Mouse (Mus musculus) Patski (cell line): Measurements from ENCODE around the gene Rab40b. TPM values are rescaled to one million over a fixed set of nuclear protein-coding genes. Genes with fewer than 3 reads are reported as not detected.
"Not testable (repeated sequence)": the region's sequence is repeated elsewhere in the genome, so short reads cannot be mapped to it uniquely, and the experiment has no call there.

ENCODE experiments used
- ATAC-seq: fragments of 100-300 bp; one replicate; pipeline ENCODE4 v1.8.0; 2021
- CTCF ChIA-PET: fragments of 350-600 bp; sonication (Branson Sonifier 250); formaldehyde crosslinking; loops from one replicate; lab custom pipeline; 2022; ENCODE audit warnings: inconsistent platforms; lab: Charles Lee
- POLR2A ChIA-PET: fragments of 350-600 bp; sonication (Branson Sonifier 250); formaldehyde crosslinking; loops from one replicate; lab custom pipeline; 2022; ENCODE audit warnings: antibody characterized with exemption, inconsistent platforms; lab: Charles Lee
- DNase-seq: peaks from one replicate; pipeline ENCODE4 v3.0.0-alpha.2; 2011; ENCODE audit warnings: low read depth, low spot score
- H3K27me3 ChIP-seq: fragments of 371-371 bp; one replicate; pipeline ENCODE4 v1.5.1; 2021
- CTCF ChIP-seq: fragments of 100-300 bp; IDR thresholded peaks from one replicate; pipeline ENCODE4 v1.5.1; 2021
- in situ Hi-C: fragments of 300-500 bp; cut with MboI; formaldehyde crosslinking; loops from 3 replicates; pipeline ENCODE4 v1.11.1; 2018; ENCODE audit warnings: low pct_unique_long_range_greater_than_20kb, mixed read lengths
- polyA plus RNA-seq: library from polyadenylated mRNA; unstranded; gene quantifications from one replicate; pipeline ENCODE4 v1.2.3, GENCODE M21; 2021

Gene Rab40b
- polyA plus RNA-seq, 1 experiment from 2014 or later, result 0.55 TPM

- in situ Hi-C loops, result no loop called here
- CTCF ChIA-PET, result interaction anchor here (2.7 kb wide), 1 partner anchor 25 kb away, joined by 7 read pairs; no protein-coding TSS in a partner anchor
- POLR2A ChIA-PET, result no interaction called here
- ATAC-seq (no peak), DNase-seq (no peak)
- no peak for TF ChIP-seq CTCF
- no peaks in the 10 kb centered on the region for H3K27me3 ChIP-seq
These were observed 19.3 kb downstream of the Rab40b start for GRCm38 (mm10) chr11:121368731-121369130.

GRCm38 (mm10) chr11:121367170-121367707 lies 20.8 kb downstream of the Rab40b start:
- no peak for TF ChIP-seq CTCF
- DNase-seq (no peak), ATAC-seq (no peak)
- POLR2A ChIA-PET, result no interaction called here
- CTCF ChIA-PET, result no interaction called here
- H3K27me3 ChIP-seq, result no peaks in the 10 kb centered on the region
- in situ Hi-C loops, result no loop called here

- DNase-seq (no peak), ATAC-seq (no peak)
- H3K27me3 ChIP-seq, result no peaks in the 10 kb centered on the region
- no peak for TF ChIP-seq CTCF
- CTCF ChIA-PET, result no interaction called here
- in situ Hi-C loops, result no loop called here
- POLR2A ChIA-PET, result no interaction called here
These were observed 25.8 kb downstream of the Rab40b start for GRCm38 (mm10) chr11:121362212-121362611.

- DNase-seq (peak; percentile 85), ATAC-seq (peak; percentile 91)
- in situ Hi-C loops, result no loop called here
- H3K27me3 ChIP-seq, result no peaks in the 10 kb centered on the region
- POLR2A ChIA-PET, result interaction anchor here (0.6 to 1.3 kb wide), 3 partner anchors 28 to 81 kb away, joined by 3 to 5 read pairs (median 3); partner anchors contain the start of gene Fn3k
- TF ChIP-seq CTCF, result no peak
- CTCF ChIA-PET, result interaction anchor here (0.9 kb wide), 1 partner anchor 11 kb away, joined by 3 read pairs; no protein-coding TSS in a partner anchor
These were observed 33.9 kb downstream of the Rab40b start, which contains the start of gene Wdr45b for GRCm38 (mm10) chr11:121354091-121354707. Wdr45b (minus strand) TSS chr11:121354445.

- POLR2A ChIA-PET, result no interaction called here
- in situ Hi-C loops, result no loop called here
- peak; percentile 20 for ATAC-seq
- no peak for TF ChIP-seq CTCF
- CTCF ChIA-PET, result no interaction called here
- H3K27me3 ChIP-seq, result no peaks in the 10 kb centered on the region
- DNase-seq, result no peak
These were observed 34.5 kb downstream of the Rab40b start for GRCm38 (mm10) chr11:121353326-121354090.

- CTCF ChIA-PET, result interaction anchor here (1.1 kb wide), 1 partner anchor 12 kb away, joined by 3 read pairs; no protein-coding TSS in a partner anchor
- DNase-seq, H3K27me3 ChIP-seq, ATAC-seq, in situ Hi-C loops, POLR2A ChIA-PET: not testable (repeated sequence)
These were observed 39.3 kb downstream of the Rab40b start for GRCm38 (mm10) chr11:121348727-121349126.

GRCm38 (mm10) chr11:121348166-121348565 lies 39.9 kb downstream of the Rab40b start:
- in situ Hi-C loops, result no loop called here
- ATAC-seq (no peak), DNase-seq (no peak)
- TF ChIP-seq CTCF, result no peak
- CTCF ChIA-PET, result interaction anchor here (1.1 kb wide), 1 partner anchor 12 kb away, joined by 3 read pairs; no protein-coding TSS in a partner anchor
- H3K27me3 ChIP-seq, result no peaks in the 10 kb centered on the region
- POLR2A ChIA-PET, result no interaction called here

- ChIA-PET POLR2A (no interaction called here), CTCF (no interaction called here)
- in situ Hi-C loops, result no loop called here
- no peak for ATAC-seq
- no peak for TF ChIP-seq CTCF
- no peak for DNase-seq
- H3K27me3 ChIP-seq, result no peaks in the 10 kb centered on the region
These were observed 41.0 kb downstream of the Rab40b start for GRCm38 (mm10) chr11:121347036-121347435.

GRCm38 (mm10) chr11:121342423-121342822 lies 45.6 kb downstream of the Rab40b start:
- DNase-seq, ATAC-seq, H3K27me3 ChIP-seq, in situ Hi-C loops, POLR2A ChIA-PET, CTCF ChIA-PET: not testable (repeated sequence)

- DNase-seq (no peak), ATAC-seq (no peak)
- TF ChIP-seq CTCF, result no peak
- POLR2A ChIA-PET, result no interaction called here
- H3K27me3 ChIP-seq, result no peaks in the 10 kb centered on the region
- CTCF ChIA-PET, result interaction anchor here (0.8 kb wide), 1 partner anchor 10 kb away, joined by 3 read pairs; no protein-coding TSS in a partner anchor
- in situ Hi-C loops, result no loop called here
These were observed 47.8 kb downstream of the Rab40b start for GRCm38 (mm10) chr11:121340287-121340686.
